Mouse (Mus musculus) urinary bladder, postnatal 14 days (tissue): Measurements from ENCODE around the gene Gpr149.

ENCODE experiments used
- DNase-seq: peaks from one replicate; pipeline ENCODE4 v3.0.0; 2021; ENCODE audit warnings: low spot score

Gpr149 gene

DNA sequence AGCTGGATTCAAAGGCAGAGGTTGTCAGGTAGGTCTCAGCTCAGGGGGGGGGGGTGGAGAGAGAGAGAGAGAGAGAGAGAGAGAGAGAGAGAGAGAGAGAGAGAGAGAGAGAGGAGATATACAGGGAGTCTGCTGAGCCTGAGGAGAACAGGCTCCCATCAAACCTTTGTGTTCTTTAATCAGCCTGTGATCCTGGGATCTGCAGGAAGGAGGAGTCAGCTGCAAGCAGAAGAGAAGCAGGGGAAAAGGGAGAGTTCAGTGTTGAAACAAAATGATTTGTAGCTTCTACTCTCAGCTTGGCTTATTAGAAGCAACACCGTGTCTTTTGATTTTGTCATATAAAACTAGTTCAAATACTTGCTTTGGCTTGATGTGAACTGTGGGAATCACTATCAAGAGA is at the start of gene Gpr149:
TSS of gene Gpr149 (minus strand) at position 168 of the 400 bp plus-strand sequence.
- no peak for DNase-seq

DNA sequence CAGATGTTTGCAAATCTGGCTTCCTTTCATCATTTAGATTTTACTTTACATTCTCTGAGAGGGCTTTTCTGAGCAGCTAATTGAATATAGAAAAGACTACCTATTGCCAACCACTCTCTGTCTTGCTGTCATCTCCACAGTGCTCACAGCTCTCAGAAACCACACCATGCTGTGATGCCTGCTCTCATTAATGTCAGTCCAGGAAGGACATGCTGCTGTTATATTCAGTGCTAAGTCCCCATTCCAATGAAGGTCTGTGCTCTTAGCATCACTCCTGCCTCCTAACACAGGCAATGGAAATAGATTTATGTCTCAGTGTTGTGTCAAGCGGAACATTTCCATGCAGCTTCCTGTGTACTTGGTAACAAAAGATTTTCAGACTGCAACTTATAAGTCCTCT is 45.6 kb upstream of the Gpr149 start:
- DNase-seq = no peak

DNA sequence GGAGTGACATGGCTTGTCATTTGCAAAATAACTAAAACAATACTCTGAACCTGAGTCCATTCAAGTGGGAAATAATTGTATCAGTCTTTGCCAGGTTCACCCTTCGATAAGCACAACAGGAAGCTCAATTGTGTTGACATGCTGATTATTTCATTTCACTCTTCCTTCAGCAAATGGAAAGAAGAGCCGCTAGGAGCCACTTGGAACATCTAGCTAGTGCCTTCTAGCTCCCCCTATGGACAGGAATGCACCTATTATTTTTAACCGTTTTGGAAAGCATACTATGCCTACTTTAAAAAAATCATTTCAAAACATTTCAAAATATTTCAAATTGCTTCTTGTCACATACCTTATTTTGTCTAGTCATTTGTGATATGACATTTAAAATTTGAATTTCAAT is 5.9 kb upstream of the Gpr149 start:
- DNase-seq = no peak

DNA sequence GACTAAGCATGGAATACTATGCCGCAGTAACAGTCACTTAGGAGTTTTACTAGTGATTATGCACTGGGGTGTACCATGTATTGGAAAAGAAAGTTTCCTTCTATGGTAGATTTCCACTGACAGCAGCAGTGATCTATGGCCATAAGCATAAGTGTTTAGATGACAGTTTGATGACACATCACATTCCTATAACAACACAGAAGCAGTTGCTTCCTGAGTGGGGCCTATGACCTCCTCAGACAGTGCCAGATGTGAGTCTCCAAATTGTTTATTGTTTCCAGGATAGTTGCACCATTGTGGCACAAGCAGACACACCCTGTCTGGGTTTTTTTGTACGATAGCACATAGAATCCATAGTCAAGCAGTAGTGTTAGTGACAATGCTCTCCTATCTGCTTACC is 991 bp upstream of the Gpr149 start:
- no peak for DNase-seq

DNA sequence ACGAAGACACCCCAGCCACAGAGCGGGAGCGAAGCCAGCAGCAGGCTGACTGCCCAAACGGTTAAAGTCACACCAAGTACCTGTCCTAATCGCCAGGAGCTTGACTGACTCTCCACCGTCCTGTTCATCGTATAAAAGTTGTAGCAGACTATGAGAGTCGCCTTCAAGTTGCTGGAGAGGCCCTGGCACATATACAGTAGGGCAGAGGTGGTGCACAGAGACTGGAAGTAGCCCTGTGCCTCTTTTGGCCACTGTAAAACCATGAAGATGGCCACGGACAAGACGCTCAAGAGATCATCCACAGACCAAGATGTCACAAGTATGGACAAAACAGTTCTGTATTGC is 921 bp downstream of the Gpr149 start:
- DNase-seq = no peak

DNA sequence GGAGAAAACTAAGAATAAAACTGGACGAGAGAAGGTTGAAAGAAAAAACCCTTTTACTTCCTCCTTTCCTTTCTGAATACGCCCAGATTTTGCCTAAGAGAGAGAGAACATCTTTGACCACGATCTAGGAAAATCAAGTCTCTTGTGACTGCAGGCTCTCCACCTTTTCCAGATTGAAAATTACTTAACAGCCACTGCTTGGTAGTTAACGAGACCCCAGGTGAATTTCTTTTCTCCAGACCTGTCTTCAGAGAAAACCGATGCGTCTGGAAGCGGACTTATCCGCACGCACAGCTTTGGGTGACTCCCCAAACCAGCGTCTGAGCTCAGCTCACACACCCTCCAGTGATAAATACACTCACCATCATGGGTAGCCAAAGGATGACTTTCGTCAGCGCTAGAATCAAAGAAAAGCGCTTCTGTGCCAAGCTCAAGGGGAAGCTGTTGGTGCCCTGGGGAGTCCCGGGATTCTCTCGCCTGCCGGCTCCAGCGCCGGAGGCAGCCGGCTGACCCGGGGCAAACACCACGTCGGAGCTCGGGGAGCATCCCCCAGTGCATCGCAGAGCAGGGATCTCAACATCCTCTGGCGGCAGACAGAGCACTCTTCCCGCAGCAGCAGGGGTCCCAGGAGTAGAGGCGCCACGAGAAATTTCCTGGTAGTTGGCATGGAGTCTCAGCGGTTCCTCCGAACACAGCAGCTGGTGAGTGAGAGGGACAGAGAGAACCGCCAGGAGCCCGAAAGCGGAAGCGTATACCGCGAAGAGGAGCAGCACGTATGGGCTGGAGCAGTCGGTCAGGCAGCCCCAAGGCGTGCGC is 1.5 kb downstream of the Gpr149 start:
- no peak for DNase-seq

DNA sequence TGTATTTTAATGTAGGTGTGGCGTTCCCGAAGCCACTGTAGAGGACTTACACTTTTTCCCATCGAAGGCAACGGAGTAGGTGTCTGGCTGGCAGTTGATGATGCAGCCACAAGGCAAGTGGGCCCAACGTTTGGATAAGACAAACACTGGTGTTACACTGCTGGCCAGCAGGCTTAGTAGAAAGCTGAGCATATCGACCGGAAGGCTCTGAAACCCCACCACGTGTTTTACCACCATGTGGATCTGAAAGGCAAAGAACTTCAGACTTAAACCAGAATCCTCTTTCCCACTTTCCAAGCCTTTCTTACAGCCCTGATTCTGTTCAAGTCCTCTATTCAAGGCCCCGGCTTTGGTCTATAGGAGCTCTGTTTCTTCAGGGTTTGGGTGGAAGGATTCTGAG is 2.5 kb downstream of the Gpr149 start:
- DNase-seq = no peak

DNA sequence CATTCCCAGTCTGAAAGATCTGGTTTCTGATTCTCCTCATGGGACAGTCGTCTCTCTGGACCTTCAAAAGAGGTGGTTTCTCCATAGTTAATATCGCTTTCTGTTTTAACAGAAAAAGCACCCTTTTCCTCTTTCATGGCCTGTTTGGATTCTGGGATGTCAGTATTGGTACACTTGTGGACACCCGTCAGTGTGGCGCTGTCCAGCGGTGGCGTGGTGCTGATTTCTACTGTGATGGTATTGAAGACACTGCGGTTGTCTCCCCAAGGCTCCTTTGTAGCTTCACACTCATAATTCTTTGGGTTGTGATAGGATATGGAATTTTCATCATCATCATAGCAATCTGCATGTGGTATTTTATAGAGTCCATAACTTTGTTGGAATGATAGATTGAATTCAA is 10.1 kb downstream of the Gpr149 start:
- DNase-seq = peak; percentile 5

DNA sequence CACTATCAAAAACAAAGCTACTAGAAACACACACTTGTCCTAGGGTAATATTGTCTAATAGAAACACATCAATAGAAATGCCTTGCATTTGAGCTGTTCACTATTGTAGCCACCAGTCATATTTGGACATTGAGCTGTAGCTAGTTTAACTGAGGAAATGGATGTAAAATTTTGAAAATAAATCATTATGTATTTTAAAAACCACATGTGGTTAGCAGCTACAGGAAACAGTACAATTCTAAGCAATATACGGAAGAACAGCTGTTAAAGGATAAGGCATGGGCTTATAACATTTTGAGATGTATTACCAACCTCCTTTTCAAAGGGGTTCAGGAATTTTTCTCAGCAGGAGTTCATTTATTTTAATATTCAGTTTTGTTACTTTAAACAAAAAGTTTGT is 19.9 kb downstream of the Gpr149 start:
- no peak for DNase-seq

DNA sequence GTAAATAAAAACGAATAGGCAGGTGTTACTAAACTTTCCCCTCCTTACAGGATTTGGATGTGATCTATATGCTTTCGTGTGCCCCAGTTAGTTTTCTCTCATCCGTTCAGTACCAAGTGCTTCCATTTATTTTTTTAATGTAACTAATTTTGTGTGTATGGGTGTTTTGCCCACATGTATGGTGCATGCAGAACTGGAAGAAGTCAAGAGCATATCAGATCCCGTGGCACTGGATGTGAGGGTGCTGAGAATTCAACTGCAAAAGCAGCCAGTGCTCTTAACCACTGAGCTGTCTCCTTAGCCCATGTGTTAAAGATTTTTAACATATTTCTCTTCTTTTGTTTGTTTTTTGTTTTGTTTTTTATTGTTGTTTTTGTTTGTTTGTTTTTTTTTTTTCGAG is 77.3 kb downstream of the Gpr149 start:
- no peak for DNase-seq

DNA sequence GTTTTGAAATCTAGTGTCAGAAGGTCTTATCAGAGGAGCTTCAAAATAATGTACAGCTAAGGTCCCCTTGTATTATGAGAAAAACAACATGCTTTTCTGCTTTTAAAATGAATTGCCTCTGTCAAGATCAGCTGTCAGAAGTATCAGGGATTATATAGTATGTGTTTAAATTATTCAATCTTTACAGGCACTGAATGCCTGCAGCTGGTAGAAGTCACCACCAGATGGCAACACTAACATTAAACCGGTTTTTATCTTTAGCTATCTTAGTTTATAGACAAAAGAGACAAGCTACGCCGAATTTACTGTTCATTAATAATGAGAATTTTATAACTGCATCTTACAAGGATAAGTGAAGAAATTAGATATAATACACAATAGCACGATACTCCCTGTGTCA is 77.8 kb downstream of the Gpr149 start:
- DNase-seq = no peak

DNA sequence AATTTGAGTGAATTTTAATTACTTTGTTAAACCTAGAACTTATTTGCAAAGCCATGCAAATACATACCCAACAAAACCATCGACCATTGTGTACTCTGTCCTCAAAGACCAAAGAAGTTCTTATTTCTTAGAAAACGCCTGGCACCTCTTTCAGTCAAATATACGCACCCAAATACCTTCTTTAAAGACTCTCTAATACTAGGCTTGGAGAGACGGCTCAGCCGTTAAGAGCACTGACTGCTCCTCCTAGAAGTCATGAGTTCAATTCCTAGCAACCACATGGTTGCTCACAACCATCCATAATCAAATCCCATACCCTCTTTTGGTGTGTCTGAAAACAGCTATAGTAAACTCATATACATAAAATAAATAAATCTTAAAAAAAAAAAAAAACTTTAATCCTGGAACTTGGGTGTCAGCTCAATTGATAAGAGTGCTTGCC is 97.7 kb downstream of the Gpr149 start:
- no peak for DNase-seq

DNA sequence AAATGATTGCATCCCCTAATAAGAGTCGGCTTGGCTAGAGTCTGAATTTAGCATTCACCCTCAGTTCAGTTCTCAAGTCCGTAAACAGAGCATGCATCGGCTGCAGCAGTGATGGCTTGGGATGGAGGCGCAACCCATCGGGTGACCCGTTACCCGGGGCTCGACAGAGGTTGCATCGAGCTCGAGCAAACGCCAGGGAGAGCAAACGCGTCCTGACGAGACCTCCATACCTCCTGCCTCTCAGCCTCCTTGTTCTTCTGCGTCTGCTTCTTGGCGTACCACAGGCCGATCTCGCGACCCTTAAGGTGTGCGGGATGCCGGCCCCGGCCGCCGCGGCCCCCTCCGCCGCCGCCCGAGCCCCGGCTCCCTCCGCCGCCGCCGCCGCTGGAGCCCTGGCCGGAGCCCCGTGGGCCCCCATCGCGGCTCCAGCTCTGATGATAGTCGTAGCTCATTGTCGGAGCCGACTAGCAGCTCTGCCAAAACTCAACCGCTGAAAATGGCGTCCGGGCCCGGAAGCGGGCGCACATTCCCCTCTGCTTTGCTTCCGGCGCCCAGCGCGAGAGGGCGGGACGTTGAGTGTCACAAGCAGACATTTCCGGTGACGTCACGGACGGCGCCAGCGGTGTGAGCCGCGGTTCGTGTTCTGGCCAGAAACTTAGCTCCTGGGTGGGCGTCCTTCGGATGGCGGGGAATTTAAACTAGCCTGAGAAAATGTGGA is 98.3 kb downstream of the Gpr149 start, which contains the start of gene Dhx36:
TSS of gene Dhx36 (minus strand) at position 517 of the 718 bp plus-strand sequence.
- DNase-seq = peak; percentile 96

DNA sequence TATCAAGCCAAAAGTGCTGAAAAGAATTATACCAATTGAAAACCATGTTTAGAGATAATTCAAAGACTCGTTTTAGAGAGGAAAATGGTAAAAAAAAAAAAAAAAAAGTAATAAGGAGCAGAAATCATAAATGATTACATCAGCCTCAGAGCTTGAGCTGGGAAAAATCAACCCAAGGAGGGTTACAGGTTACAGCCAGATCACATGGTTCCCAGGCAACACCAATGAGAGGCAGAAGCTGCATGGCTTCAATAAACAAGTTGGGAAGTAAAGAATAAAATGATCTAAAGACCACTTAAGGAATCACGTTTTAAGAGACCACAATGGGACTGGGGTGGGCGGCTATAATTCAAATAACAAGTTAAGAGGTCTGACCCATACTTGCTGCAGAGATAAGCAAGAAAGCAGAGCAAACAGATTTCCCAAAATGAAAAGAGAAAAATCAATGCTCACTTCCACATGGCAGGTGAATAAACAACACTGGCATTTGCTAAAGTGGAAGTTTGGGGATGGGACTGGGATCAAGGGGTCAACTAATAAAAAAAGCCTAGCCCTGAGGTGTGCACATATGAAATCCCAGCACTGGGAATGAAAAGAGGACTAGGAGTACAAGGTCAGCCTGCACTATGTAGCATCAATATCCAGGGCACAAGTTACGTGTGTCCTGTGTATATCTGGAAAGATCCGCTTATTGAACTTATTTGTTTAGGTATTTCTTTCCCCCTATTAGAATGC is 99.6 kb downstream of the Gpr149 start:
- no peak for DNase-seq

DNA sequence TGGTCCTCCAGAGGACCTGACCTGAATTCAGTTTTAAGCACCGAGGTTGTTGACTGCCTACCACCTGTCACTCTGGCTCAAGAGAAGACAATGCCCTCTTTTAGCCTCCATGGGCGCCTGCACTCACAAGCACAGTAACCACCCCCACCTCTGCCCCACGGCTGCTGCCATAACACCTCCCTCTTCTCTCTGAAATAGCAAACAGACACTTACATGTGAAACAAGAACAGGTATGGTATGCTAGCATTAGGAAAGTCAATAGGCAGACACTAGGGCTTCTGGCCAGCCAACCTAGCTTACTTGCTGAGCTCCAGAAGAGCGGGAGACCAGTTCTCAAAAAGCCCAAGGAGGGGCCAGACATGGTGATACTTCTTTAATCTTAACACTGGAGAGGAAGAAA is 105.6 kb downstream of the Gpr149 start:
- DNase-seq = no peak

DNA sequence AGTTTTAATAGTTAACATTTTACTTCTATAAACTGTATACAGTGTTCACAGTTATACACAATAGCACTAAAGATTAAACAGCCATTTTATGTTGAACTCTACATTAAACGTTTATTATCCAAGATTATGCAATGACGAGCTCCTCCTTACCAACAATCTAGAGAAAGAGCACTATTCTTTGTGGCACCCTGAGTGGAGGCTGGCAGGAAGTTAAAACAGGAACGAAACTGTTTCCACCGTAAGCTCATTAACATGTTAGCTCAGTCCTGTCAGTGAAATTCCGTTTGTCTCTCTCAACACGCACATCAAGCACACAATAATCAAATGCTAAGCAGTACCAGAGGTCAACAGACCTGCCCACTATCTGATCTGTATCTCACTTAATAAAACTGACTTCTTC is 112.4 kb downstream of the Gpr149 start:
- no peak for DNase-seq

DNA sequence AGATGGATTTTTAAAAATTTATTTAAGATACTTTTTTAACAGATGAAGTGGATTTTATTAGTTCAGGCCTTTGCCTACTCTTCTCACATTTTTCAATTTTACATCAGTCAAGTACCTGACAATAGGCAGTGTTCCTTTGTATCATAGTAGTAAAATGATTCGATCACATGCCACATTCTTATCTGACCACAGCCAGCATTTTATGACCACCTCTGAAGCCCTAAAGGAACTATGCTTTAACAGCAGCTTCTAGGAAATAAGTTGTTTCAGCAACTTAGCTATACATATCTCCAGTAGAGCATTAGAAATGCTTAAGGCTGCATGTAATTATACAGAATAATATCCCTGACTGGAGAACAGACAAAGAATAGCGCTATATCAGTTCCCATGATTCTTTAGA is 120.6 kb downstream of the Gpr149 start:
- no peak for DNase-seq
